Mouse (Mus musculus) forebrain, embryonic 10.5 days (tissue): ENCODE data around the gene Cpt1a. TPM values are rescaled to one million over a fixed set of nuclear protein-coding genes. Genes with fewer than 3 reads are reported as not detected.

Experiments used
- DNase-seq: peaks from one replicate; pipeline ENCODE4 v3.0.0-alpha.2; 2017; ENCODE audit warnings: low spot score; ENCODE audit errors: extremely low spot score
- H3K27ac ChIP-seq: fragments of 300-500 bp; sonication (generic); 2 replicates; pipeline ENCODE4 v1.5.1; 2016; ENCODE audit warnings: mild to moderate bottlenecking
- H3K27me3 ChIP-seq: fragments of 300-500 bp; sonication (generic); 2 replicates; pipeline ENCODE4 v1.6.1; 2016; ENCODE audit warnings: mild to moderate bottlenecking; ENCODE audit not compliant: poor library complexity, severe bottlenecking
- H3K36me3 ChIP-seq: fragments of 300-500 bp; sonication (generic); replicated peaks from 2 replicates; pipeline ENCODE4 v1.6.1; 2016; ENCODE audit warnings: mild to moderate bottlenecking, moderate library complexity
- H3K4me1 ChIP-seq: fragments of 300-500 bp; sonication (generic); 2 replicates; pipeline ENCODE4 v1.6.1; 2016
- H3K4me3 ChIP-seq: fragments of 300-500 bp; sonication (generic); 2 replicates; pipeline ENCODE4 v1.5.1; 2016; ENCODE audit warnings: mild to moderate bottlenecking, moderate library complexity
- H3K9me3 ChIP-seq: fragments of 300-500 bp; sonication (generic); 2 replicates; pipeline ENCODE4 v1.6.1; 2016; ENCODE audit warnings: mild to moderate bottlenecking, moderate library complexity
- WGBS: fragments of 180-500 bp; shearing (Covaris S2); methylation state at CpG from one replicate; pipeline ENCODE4 v1.1.7; 2016; 5-methylcytosine and 5-hydroxymethylcytosine counted together
- polyA plus RNA-seq: library from polyadenylated mRNA; unstranded; fragments of >200 nt; fragmentation: Nextera tagmentation; extraction: Ambion mirVana; gene quantifications from 2 replicates; pipeline ENCODE4 v1.2.1, GENCODE M21; 2016

The Cpt1a gene
- polyA plus RNA-seq, 1 experiment from 2014 or later, result 5.5 TPM

DNA sequence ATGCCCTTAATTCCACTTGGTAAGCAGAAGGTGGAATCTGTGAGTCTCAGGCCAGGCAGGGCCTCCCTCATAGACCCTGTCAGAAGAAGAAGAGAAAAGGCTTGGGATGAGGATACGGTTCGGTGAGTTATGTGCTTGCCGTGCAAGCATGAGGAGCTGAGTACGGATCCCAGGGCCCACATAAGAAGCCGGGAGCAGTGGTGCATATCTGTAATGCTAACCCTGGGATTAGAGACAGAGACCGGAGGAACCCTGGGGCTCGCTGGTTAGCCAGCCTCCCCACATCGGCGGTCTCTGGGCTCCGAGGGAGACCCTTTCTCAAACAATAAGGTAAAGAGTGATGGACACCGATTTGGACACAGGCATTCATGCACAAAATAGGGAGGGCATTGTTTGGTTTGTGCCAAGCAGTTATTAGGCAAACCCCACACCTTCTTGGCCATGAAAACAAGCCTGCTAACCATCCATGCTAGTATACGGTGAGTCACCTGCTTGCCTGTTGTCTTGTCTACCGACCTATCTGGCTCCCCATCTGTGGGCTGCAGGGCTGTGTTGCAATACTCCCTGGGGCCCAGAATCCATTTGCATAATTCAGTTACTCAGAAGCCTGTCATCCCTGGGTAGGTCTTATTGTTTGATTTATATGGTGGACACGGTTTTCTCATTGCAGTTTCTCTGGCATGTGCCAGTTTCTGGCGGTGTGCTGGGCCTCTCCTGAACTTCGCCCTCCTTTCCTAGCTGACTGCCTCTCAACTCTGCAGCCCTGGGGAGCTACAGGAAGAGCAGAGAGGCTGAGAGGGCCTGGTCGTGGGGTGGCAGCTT, 11.8 kb downstream of the Cpt1a start:
- Histone ChIP-seq H3K27me3 (0 out of 2 replicates have a peak, but pooled peaks cover 3% of the 10 kb centered on the region), H3K36me3 (no peaks in the 10 kb centered on the region), H3K4me1 (peaks cover 16% of the 10 kb centered on the region), H3K9me3 (no peaks in the 10 kb centered on the region), H3K27ac (no peak overlapping the region), H3K4me3 (no peak overlapping the region)
- no peak for DNase-seq
- WGBS, result 65% methylated on average over 17 of the region's 17 CpGs

DNA sequence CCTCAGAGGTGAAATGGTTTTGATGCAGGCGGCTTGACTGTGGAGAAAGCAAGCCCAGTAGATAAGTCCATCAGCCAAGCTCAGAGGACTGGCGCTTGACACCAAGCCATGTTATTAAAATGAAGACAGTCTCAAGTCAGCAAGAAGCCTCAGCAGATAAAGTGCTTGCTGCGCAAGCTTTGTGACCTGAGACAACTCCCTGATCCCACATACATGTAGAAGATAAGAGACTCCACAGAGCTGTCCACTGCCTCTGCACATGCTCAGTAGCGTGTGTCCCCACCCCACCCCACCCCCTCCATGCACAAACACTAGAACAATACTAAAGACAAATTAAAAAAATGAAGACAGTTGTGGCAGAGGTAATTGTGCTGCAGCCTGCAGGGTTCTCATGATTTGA, 12.4 kb downstream of the Cpt1a start:
- 84% methylated on average over 4 of the region's 4 CpGs for WGBS
- H3K4me3 ChIP-seq, result no peak overlapping the region
- no peak for DNase-seq
- 0 out of 2 replicates have a peak, but pooled peaks cover 3% of the 10 kb centered on the region for H3K27me3 ChIP-seq
- H3K4me1 ChIP-seq, result peaks cover 16% of the 10 kb centered on the region
- no peaks in the 10 kb centered on the region for H3K9me3 ChIP-seq
- H3K27ac ChIP-seq, result no peak overlapping the region
- H3K36me3 ChIP-seq, result no peaks in the 10 kb centered on the region

DNA sequence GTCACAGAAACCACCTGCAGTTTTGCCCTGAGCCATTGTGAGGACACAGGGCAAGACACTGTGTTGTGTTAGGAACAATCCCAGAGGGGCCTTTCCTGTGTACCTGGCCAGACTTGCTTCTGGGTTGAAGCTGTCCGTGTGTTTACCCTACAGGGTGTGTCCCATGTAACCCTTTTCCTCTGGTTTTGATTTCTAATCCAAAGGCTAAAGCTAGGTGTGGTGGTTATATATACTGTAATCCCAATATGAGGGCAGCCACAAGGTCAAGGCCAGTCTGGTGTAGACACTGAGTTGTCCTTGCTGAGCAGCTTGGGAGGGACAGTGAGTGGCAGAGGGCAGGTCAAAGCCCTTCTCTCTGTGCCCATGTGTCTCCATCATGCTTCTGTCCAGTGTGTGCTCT, 13.8 kb downstream of the Cpt1a start:
- Histone ChIP-seq H3K4me3 (no peak overlapping the region), H3K4me1 (peaks cover 16% of the 10 kb centered on the region), H3K9me3 (no peaks in the 10 kb centered on the region), H3K27me3 (no peaks in the 10 kb centered on the region), H3K27ac (no peak overlapping the region), H3K36me3 (no peaks in the 10 kb centered on the region)
- 90% methylated on average over 1 of the region's 1 CpGs for WGBS
- no peak for DNase-seq

DNA sequence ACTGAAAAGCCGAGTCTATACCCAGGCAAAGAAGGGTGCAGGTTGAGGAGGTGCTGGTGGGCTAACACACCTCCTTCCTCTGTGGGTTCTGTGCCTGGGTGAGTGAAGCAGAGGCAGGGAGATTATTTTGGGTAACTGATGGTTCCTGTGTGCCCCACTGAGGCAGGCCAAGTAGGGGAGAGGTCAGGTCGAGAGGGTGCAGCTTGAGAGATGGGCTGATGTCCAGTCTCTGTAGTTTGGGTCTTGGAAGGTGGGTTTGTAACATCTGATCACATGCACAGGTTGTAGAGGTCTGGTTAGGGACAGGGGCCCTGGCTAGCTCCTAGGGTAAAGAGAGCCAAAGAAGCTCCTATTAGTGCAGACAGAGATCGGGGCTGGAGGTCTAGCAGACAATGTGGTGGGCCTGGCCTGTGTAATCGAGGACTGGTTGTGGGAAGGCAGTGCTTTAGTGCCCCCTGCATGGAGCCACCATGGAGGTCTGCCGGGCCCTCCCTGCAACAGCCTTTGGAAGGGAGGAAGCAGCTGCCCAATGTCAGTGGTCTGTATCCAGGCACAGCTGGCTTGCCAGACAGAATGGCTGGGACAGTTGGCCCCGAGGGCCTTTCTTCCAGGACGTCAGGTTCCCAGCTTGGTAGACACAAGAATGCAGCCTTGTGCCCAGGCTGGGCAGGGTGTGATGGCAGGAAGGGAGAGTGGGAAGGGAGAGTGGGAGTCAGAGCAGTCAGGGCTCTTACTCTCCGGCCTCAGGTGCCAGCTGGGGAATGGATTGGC, 14.5 kb downstream of the Cpt1a start:
- Histone ChIP-seq H3K36me3 (no peaks in the 10 kb centered on the region), H3K9me3 (no peaks in the 10 kb centered on the region), H3K4me3 (no peak overlapping the region), H3K4me1 (peaks cover 16% of the 10 kb centered on the region), H3K27me3 (no peaks in the 10 kb centered on the region), H3K27ac (no peak overlapping the region)
- 74% methylated on average over 8 of the region's 8 CpGs for WGBS
- DNase-seq, result no peak

DNA sequence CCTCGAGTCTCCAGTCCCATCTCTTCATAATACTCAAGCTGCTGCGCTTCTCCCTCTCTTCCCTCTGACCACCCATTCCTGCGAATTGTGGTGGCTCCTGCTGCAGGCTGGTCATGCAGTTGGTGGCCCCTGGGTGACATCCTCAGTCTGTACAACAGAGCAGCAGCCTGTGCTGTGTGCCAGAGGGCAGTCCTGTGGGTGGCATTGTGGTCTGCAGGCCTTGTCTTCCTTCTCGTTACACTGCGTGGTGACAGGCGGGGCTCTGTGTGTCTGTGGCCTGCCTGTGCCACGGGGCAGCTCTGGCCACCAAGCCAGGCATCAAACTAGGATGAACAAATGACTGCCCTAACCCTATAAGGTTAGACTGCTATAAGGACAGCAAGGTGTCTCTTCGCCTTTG, 17.1 kb downstream of the Cpt1a start:
- no peak overlapping the region; the same call in 1 of the 2 replicates for H3K27ac ChIP-seq
- no peak for DNase-seq
- H3K36me3 ChIP-seq, result no peaks in the 10 kb centered on the region
- H3K9me3 ChIP-seq, result no peaks in the 10 kb centered on the region
- no peaks in the 10 kb centered on the region for H3K27me3 ChIP-seq
- peaks cover 5% of the 10 kb centered on the region for H3K4me1 ChIP-seq
- H3K4me3 ChIP-seq, result no peak overlapping the region
- 88% methylated on average over 8 of the region's 8 CpGs for WGBS

DNA sequence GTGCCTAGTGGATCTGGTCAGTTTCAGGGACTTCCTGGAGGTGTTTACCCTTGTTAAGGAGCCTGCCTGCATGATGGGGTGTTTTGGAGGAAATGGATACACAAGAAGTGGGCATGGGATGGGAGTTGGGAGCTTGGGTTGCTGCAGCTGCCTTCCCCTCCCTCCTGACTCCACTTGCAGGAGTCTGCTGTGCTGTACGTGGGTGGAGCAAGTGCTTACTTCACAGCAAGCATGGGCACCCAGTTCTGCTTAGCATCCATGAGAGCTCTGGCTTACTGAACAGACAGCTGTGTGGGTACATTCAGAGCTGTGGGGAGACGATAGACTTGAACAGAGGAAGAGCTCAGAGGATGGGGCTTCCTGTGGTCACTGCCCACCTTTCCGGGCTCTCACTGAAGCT, 18.9 kb downstream of the Cpt1a start:
- Histone ChIP-seq H3K4me1 (peaks cover 8% of the 10 kb centered on the region; the same call in 1 of the 2 replicates), H3K4me3 (no peak overlapping the region), H3K27ac (no peak overlapping the region), H3K36me3 (no peaks in the 10 kb centered on the region), H3K27me3 (no peaks in the 10 kb centered on the region), H3K9me3 (no peaks in the 10 kb centered on the region)
- 84% methylated on average over 3 of the region's 3 CpGs for WGBS
- no peak for DNase-seq

DNA sequence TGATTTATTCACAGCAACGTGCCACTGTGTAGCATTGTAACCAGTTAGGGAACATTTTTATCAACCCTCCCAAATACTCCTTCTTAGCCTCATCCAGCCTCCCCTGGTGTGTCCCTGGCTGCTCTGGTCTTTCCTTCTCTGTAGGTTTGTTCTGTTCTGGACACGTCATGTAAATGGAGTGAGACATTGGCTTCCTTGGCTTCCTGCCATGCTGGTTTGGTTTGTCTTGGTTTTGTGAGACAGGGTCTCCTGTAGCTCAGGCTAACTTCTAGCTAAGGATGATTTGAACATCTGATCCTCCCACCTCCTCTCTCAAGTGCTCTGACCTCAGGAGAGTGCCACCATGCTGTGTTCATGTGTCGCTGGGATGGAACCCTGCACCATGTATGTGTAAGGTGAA, 21.8 kb downstream of the Cpt1a start:
- no peak overlapping the region for H3K4me3 ChIP-seq
- no peaks in the 10 kb centered on the region for H3K36me3 ChIP-seq
- WGBS, result 82% methylated on average over 3 of the region's 3 CpGs
- H3K27ac ChIP-seq, result no peak overlapping the region
- DNase-seq, result no peak
- no peaks in the 10 kb centered on the region for H3K27me3 ChIP-seq
- peaks cover 8% of the 10 kb centered on the region; the same call in 1 of the 2 replicates for H3K4me1 ChIP-seq
- peaks cover 6% of the 10 kb centered on the region; the same call in 1 of the 2 replicates for H3K9me3 ChIP-seq

DNA sequence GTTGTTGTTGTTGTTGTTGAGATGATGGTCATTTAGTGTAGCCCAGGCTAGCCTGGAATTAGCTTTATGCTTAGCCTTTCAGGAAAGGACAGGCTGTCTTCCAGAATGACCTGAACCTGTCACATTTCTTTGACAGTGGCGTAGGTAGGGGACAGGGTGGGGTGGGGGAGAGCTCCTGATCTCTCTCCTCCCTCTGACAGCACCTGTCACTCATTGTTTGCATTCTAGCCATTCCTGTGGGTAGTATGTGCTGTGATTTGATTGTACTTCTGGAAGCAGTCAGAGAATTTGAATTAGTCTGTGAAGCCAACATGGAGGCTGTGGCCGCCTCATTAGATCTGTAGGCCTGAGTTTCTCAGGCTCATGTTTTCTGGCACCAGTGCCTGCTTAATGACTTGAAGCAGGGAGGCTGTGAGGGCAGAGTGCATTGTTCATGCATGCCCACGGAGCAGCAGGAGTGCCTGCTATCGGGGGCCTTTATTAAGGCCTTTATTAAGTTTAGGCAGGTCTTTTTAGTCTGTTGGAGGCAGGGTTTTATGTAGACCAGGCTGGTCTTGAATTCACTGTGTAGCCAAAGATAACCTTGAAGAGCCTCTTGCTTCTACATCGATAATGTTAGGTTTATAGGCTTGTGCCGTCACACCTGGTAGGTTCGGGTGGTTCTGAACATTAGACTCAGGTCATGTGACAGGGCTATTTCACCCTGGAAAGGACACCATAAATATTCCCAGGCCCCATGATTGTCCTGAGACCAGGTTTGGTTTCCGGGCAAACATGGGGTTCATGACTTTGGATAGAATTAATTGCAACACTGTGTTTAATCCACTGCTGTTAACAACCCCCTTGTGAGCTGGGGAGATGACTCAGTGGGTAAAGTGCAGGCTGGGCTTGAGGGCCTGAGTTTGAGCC, 22.8 kb downstream of the Cpt1a start:
- 85% methylated on average over 8 of the region's 8 CpGs for WGBS
- Histone ChIP-seq H3K9me3 (peaks cover 6% of the 10 kb centered on the region; the same call in 1 of the 2 replicates), H3K4me3 (no peak overlapping the region), H3K27ac (no peak overlapping the region), H3K4me1 (peaks cover 8% of the 10 kb centered on the region; the same call in 1 of the 2 replicates), H3K36me3 (no peaks in the 10 kb centered on the region), H3K27me3 (no peaks in the 10 kb centered on the region)
- no peak for DNase-seq

DNA sequence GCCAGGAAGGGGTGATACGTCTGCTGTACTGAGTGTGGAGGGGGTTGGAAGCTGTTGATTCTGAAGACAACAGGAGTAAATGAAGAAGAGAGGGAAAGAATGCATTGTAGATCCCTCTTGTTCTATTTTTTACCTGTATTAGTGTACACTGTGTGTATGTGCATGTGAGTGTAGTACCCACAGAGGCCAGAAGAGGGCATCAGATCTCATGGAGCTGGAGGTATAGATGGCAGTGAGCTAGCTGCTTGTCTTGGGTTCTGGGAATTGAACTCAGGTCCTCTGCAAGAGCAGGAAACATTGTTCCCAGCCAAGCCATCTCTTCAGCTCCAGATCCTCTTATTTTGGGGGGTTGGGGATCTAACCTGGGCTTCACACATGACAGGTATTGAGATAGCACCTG, 25.6 kb downstream of the Cpt1a start:
- no peak for DNase-seq
- Histone ChIP-seq H3K36me3 (no peaks in the 10 kb centered on the region), H3K9me3 (peaks cover 6% of the 10 kb centered on the region; the same call in 1 of the 2 replicates), H3K27me3 (no peaks in the 10 kb centered on the region), H3K27ac (no peak overlapping the region), H3K4me1 (peaks cover 8% of the 10 kb centered on the region; the same call in 1 of the 2 replicates), H3K4me3 (no peak overlapping the region)
- WGBS, result 94% methylated on average over 1 of the region's 1 CpGs

DNA sequence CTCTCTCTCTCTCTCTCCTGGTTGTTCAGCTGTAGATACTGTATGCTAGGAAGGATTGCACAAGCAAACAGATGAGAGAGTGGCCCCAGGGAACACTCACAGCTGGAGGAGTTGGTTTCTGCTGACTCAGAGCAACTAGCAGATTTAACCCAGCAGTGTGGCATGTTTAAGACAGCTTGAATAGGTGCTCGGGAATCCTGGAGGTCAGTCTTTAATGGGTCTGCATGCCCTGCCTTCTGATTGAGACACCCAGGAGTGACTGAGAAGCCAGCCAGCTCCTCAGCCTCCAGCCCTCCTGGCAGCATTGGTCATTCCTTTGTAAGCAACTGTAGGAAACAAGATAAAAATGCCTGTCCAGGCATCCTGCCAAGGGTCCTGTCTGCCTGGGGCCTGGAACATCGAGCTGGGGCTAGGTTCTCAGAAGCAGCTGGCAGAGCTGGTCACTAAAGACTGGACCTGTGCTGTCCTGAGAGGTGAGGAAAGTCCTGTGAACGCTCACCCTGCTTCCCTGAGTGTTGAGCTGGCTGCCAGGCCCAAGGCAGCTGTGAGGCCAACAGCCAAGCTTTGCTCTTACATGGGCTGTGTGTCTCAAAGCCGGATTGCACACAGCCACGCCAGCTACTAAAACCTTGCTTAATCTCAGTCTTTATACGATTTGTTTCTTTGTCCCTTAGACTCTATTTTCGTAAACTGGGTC, 31.4 kb downstream of the Cpt1a start:
- no peak for DNase-seq
- Histone ChIP-seq H3K27me3 (no peaks in the 10 kb centered on the region), H3K27ac (no peak overlapping the region), H3K4me3 (no peak overlapping the region), H3K4me1 (no peaks in the 10 kb centered on the region), H3K9me3 (peaks cover 2% of the 10 kb centered on the region; the same call in 1 of the 2 replicates), H3K36me3 (no peaks in the 10 kb centered on the region)
- WGBS, result 74% methylated on average over 7 of the region's 7 CpGs

DNA sequence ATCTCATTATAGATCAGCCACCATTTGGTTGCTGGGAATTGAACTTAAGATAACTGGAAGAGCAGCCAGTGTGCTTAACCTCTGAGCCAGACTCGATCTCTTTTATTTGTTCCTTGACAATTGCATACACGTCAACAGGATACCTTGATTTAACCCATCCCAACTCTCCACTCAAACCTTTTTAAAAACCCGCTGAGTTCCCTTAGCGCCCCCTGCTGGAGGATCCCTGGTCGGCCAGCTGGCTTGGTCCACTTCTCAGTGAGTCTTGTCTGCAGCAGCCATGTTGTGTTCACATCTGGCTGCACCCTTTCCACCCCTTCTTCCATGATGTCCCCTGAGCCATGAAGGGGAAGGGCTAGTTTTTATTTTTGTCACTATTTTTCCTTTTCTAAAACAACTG, 33.0 kb downstream of the Cpt1a start:
- no peak overlapping the region for H3K4me3 ChIP-seq
- H3K27me3 ChIP-seq, result no peaks in the 10 kb centered on the region
- H3K36me3 ChIP-seq, result no peaks in the 10 kb centered on the region
- no peaks in the 10 kb centered on the region for H3K4me1 ChIP-seq
- WGBS, result 63% methylated on average over 5 of the region's 5 CpGs
- DNase-seq, result no peak
- H3K9me3 ChIP-seq, result peaks cover 6% of the 10 kb centered on the region; the same call in 1 of the 2 replicates
- no peak overlapping the region for H3K27ac ChIP-seq

DNA sequence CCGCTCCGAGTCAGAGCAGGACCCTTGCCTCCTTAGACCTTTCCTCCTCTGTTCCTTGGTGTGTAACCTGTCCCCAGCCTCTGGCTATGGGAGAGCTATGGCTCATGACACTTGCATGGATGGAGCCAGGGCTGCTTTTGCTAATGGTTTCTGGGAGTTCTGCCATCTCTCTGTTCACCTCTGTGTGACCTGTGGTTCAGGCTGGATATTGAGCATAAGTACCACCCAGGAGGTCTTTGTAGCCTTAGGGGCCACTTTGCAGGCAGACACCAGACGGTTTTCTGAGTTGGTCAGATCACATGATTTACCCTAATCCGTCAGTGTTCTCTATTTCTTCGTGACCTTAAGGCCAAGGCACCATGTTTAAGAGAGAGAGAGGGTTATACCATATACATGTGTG, 34.4 kb downstream of the Cpt1a start:
- H3K9me3 ChIP-seq, result peaks cover 6% of the 10 kb centered on the region; the same call in 1 of the 2 replicates
- H3K27ac ChIP-seq, result no peak overlapping the region
- WGBS, result 82% methylated on average over 5 of the region's 5 CpGs
- H3K4me1 ChIP-seq, result no peaks in the 10 kb centered on the region
- no peak overlapping the region for H3K4me3 ChIP-seq
- H3K27me3 ChIP-seq, result no peaks in the 10 kb centered on the region
- H3K36me3 ChIP-seq, result no peaks in the 10 kb centered on the region
- no peak for DNase-seq
